Mouse (Mus musculus) thymus, postnatal 25 days (tissue): ENCODE measurements around the gene Gnai2.

Source experiments
- DNase-seq: peaks from one replicate; pipeline ENCODE4 v3.0.0; 2022

Gene Gnai2

GRCm38 (mm10) chr9:107629411-107629730, 5.8 kb downstream of the Gnai2 start:
- DNase-seq = peak; percentile 46

- no peak for DNase-seq
Measured at GRCm38 (mm10) chr9:107628721-107629410, 6.3 kb downstream of the Gnai2 start.

GRCm38 (mm10) chr9:107627387-107628255, 7.5 kb downstream of the Gnai2 start:
- DNase-seq = no peak

- DNase-seq = peak; percentile 95
Measured at GRCm38 (mm10) chr9:107626844-107627277, 8.3 kb downstream of the Gnai2 start.

- no peak for DNase-seq
Measured at GRCm38 (mm10) chr9:107626158-107626843, 8.9 kb downstream of the Gnai2 start.

GRCm38 (mm10) chr9:107625351-107626128, 9.6 kb downstream of the Gnai2 start:
- peak; percentile 40 for DNase-seq

GRCm38 (mm10) chr9:107624951-107625350, 10.2 kb downstream of the Gnai2 start:
- DNase-seq = no peak

GRCm38 (mm10) chr9:107624539-107624938, 10.6 kb downstream of the Gnai2 start:
- peak; percentile 69 for DNase-seq

- no peak for DNase-seq
Measured at GRCm38 (mm10) chr9:107620954-107621353, 14.2 kb downstream of the Gnai2 start.

- DNase-seq = no peak
Measured at GRCm38 (mm10) chr9:107619546-107619879, 15.7 kb downstream of the Gnai2 start.

GRCm38 (mm10) chr9:107618778-107619545, 16.2 kb downstream of the Gnai2 start:
- DNase-seq = no peak

- DNase-seq = no peak
Measured at GRCm38 (mm10) chr9:107618098-107618497, 17.1 kb downstream of the Gnai2 start.

GRCm38 (mm10) chr9:107617461-107617860, 17.7 kb downstream of the Gnai2 start:
- DNase-seq = no peak

GRCm38 (mm10) chr9:107615035-107615434, 20.1 kb downstream of the Gnai2 start:
- no peak for DNase-seq

- no peak for DNase-seq
Measured at GRCm38 (mm10) chr9:107612945-107613569, 22.1 kb downstream of the Gnai2 start.

GRCm38 (mm10) chr9:107612191-107612944, 22.8 kb downstream of the Gnai2 start:
- DNase-seq = peak; percentile 98

- DNase-seq = no peak
Measured at GRCm38 (mm10) chr9:107611456-107612190, 23.5 kb downstream of the Gnai2 start.

- no peak for DNase-seq
Measured at GRCm38 (mm10) chr9:107609433-107609830, 25.7 kb downstream of the Gnai2 start.

- DNase-seq = no peak
Measured at GRCm38 (mm10) chr9:107608741-107609432, 26.3 kb downstream of the Gnai2 start, which contains the start of gene Sema3b. TSS of gene Sema3b (minus strand) at chr9:107609229.
